Comparison of ENCODE assay signal across 41 mouse cellular contexts in the genomic region with DNA sequence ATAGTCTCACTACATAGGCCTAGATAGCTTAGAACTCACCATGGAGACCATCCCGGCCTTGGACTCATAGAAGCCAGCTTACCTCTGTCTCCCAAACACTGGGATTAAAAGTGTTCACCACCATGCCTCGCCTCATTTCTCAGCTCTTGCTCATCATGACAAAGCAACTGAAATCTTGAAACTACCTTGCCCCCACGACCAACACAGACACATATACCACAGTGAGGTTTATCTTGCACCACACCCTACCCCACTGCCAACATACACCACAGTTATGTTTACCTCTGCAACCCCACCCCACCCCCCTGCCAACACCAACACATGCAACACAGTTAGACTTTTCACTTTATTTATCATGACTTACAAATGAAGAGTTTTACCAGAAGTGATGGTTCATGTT. TPM values are rescaled to one million over a fixed set of nuclear protein-coding genes. Genes with fewer than 3 reads are reported as not detected.
"Had no signal": no experiment of that assay in that cellular context is flagged by ENCODE, and none has a peak within 500 bp of the region (broad histone marks: within the 10 kb centered on the region; RNA-seq: fewer than 3 reads in every experiment).

No protein-coding gene starts in this region.

- H3K27me3 ChIP-seq: heart, embryonic 12.5 days; hindbrain, embryonic 13.5 days; hindbrain, embryonic 15.5 days; kidney, embryonic 15.5 days; limb, embryonic 12.5 days; liver, embryonic 13.5 days had no signal

- ATAC-seq: hindbrain, postnatal 0 days; intestine, embryonic 16.5 days had no signal

- DNase-seq: gastrocnemius, postnatal 14 days; gastrocnemius, postnatal 36 days; heart, adult 18-20 months; heart, postnatal 10 days; heart, postnatal 36 days; kidney, adult 11 months; kidney, adult 2 months; kidney, adult 9 months; kidney, postnatal 14 days; kidney, postnatal 36 days; layer of hippocampus, adult 9-11 months; layer of hippocampus, postnatal 36 days; liver; liver, embryonic 13.5 days had no signal

- H3K9me3 ChIP-seq: heart, embryonic 12.5 days; hindbrain, embryonic 13.5 days; hindbrain, embryonic 15.5 days; kidney, embryonic 15.5 days; limb, embryonic 10.5 days; limb, embryonic 12.5 days; liver, embryonic 13.5 days had no signal

- H3K36me3 ChIP-seq: heart, embryonic 12.5 days; hindbrain, embryonic 13.5 days; hindbrain, embryonic 15.5 days; kidney, embryonic 15.5 days; limb, embryonic 10.5 days; limb, embryonic 12.5 days; liver, embryonic 13.5 days had no signal

- H3K27ac ChIP-seq: hindbrain, embryonic 13.5 days; hindbrain, embryonic 15.5 days; hindbrain, postnatal 0 days; kidney, embryonic 15.5 days; kidney, postnatal 0 days; left cerebral cortex, adult 2 months; limb, embryonic 10.5 days; limb, embryonic 12.5 days; liver, embryonic 13.5 days had no signal

- H3K4me3 ChIP-seq: heart, embryonic 12.5 days; hindbrain, embryonic 13.5 days; hindbrain, embryonic 15.5 days; kidney, embryonic 15.5 days; left cerebral cortex, adult 2 months; limb, embryonic 10.5 days; limb, embryonic 12.5 days; liver, embryonic 13.5 days had no signal

- H3K9ac ChIP-seq: heart, embryonic 12.5 days; hindbrain, embryonic 13.5 days; hindbrain, embryonic 15.5 days; kidney, embryonic 15.5 days; limb, embryonic 12.5 days; liver, embryonic 13.5 days had no signal

- H3K4me2 ChIP-seq: heart, embryonic 12.5 days; hindbrain, embryonic 13.5 days; hindbrain, embryonic 15.5 days; kidney, embryonic 15.5 days; limb, embryonic 12.5 days; liver, embryonic 11.5 days; liver, embryonic 13.5 days had no signal

- H3K4me1 ChIP-seq: hindbrain, embryonic 13.5 days; hindbrain, embryonic 15.5 days; kidney, embryonic 15.5 days; limb, embryonic 10.5 days; limb, embryonic 12.5 days; liver, embryonic 13.5 days had no signal

RNA-seq across cellular contexts. Expression of a gene that starts 8.4 kb away (rescaled TPM):
- total RNA-seq: layer of hippocampus, adult 8-10 months had no signal

RNA-seq across cellular contexts. Expression of a gene that starts 34.1 kb away (rescaled TPM):
- total RNA-seq: gastrocnemius, adult 18-20 months; gastrocnemius, adult 8-10 months; gastrocnemius, postnatal 14 days; gastrocnemius, postnatal 36 days; heart, adult 18-20 months; heart, postnatal 10 days; heart, postnatal 36 days; hematopoietic stem cell, adult 5-6 weeks; hindbrain, postnatal 0 days; layer of hippocampus, adult 18-20 months; layer of hippocampus, adult 8-10 months; layer of hippocampus, postnatal 14 days; layer of hippocampus, postnatal 36 days; left cerebral cortex, adult 2 months; left cerebral cortex, postnatal 14 days; left cerebral cortex, postnatal 36 days had no signal
- polyA plus RNA-seq: frontal cortex, adult 2 months; gonadal fat pad, adult 2 months; heart, embryonic 12.5 days; heart, embryonic 14.5 days; heart, embryonic 16.5 days; hindbrain, embryonic 11.5 days; hindbrain, embryonic 13.5 days; hindbrain, embryonic 15.5 days; hindbrain, postnatal 0 days; intestine, embryonic 14.5 days; intestine, embryonic 16.5 days; kidney, adult 2 months; kidney, embryonic 15.5 days; kidney, postnatal 0 days; large intestine, adult 2 months; limb, embryonic 10.5 days; limb, embryonic 12.5 days; limb, embryonic 14.5 days; liver, embryonic 11.5 days; liver, embryonic 13.5 days had no signal

RNA-seq across cellular contexts. Expression of a gene that starts 34.8 kb away (rescaled TPM):
- total RNA-seq: gastrocnemius, postnatal 14 days; heart, postnatal 10 days; hematopoietic stem cell, adult 5-6 weeks; left cerebral cortex, adult 2 months had no signal
- polyA plus RNA-seq: heart, embryonic 12.5 days; hindbrain, embryonic 13.5 days; hindbrain, embryonic 15.5 days; limb, embryonic 10.5 days; limb, embryonic 12.5 days; liver, embryonic 11.5 days had no signal

RNA-seq across cellular contexts. Expression of a gene that starts 52.3 kb away (rescaled TPM):
- total RNA-seq: gastrocnemius, adult 18-20 months; gastrocnemius, adult 8-10 months; gastrocnemius, postnatal 14 days; gastrocnemius, postnatal 36 days; heart, adult 18-20 months; heart, postnatal 10 days; heart, postnatal 36 days; hematopoietic stem cell, adult 5-6 weeks; hindbrain, postnatal 0 days; layer of hippocampus, adult 18-20 months; layer of hippocampus, adult 8-10 months; layer of hippocampus, postnatal 14 days; layer of hippocampus, postnatal 36 days; left cerebral cortex, adult 2 months; left cerebral cortex, postnatal 14 days; left cerebral cortex, postnatal 36 days had no signal
- polyA plus RNA-seq: frontal cortex, adult 2 months; gonadal fat pad, adult 2 months; heart, embryonic 12.5 days; heart, embryonic 14.5 days; heart, embryonic 16.5 days; hindbrain, embryonic 11.5 days; hindbrain, embryonic 13.5 days; hindbrain, embryonic 15.5 days; intestine, embryonic 16.5 days; kidney, adult 2 months; kidney, embryonic 15.5 days; large intestine, adult 2 months; limb, embryonic 10.5 days; limb, embryonic 12.5 days; limb, embryonic 14.5 days; liver, embryonic 11.5 days; liver, embryonic 13.5 days had no signal
